Mouse (Mus musculus): ENCODE data around the gene Cd24a. TPM values are rescaled to one million over a fixed set of nuclear protein-coding genes. Genes with fewer than 3 reads are reported as not detected.

The Cd24a gene
- 4.6 TPM for polyA plus RNA-seq (2014; fragmentation: Illumina TruSeq; extraction: RNeasy Lipid Tissue Mini Kit (QIAGEN cat#74804); ENCODE audit: low read depth, low replicate concordance)

DNA sequence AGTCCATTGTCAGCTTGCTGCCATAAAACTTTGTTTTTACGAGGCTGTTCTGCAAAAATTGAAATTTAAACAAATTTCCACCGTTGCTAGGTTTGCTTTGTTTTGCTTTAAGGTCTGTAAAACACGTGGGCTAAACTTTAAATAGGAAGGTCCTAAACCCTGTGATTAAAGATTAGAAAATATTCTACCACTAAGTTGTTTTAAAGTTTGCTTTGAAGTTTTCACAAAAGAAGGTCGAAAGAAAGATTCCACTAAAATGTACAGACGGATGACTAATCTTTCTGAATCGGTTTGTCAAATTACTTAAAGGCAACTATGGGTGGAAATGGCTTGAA lies at the start of gene Cd24a:
TSS of gene Cd24a (plus strand) at position 288 of the 335 bp plus-strand sequence.

DNA sequence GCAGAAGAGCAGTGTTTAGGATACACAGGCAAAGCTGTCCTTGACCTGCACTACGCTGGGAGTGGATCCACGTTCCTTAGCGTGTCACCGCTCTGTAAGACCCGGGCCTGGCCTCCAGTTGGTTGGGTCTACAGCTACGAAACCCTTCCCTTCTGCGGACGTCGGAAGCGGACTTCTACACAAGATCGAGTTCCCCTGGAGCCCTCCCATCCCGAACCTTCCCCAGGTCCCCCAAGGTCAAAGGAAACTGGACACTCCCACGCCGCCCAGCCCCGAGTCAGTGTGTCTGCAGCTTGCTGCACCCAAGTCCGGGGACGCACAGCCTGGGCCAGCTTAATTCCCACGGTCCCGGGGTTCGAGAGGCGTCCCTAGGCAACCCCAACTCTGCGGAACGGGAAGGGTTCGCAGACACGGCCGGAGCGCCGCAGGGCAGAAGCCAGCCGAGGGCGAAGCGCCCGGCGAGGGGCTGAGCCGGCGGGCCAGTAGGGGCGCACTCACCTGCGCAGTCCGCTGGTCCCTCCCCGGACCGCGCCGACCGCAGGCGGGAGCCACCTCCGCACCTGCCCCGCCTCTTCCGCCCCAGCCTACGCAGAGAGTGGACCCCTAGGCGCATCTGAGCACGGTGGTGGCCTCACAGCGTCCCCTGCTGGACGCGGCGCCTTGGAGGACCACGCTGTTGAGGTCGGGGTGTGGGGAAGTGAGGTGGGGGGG lies 37.5 kb upstream of the Cd24a start, which contains the start of gene 1700021F05Rik:
TSS of gene 1700021F05Rik (minus strand) at position 553 of the 711 bp plus-strand sequence.

Other genes starting within 250 kb of the Cd24a start
- 4.0 TPM for gene Bend3, start 99.5 kb upstream of the Cd24a start, polyA plus RNA-seq (2014; fragmentation: Illumina TruSeq; extraction: RNeasy Lipid Tissue Mini Kit (QIAGEN cat#74804); ENCODE audit: low read depth, low replicate concordance)
- gene Gm9803, start 54.2 kb upstream of the Cd24a start, polyA plus RNA-seq (2014; fragmentation: Illumina TruSeq; extraction: RNeasy Lipid Tissue Mini Kit (QIAGEN cat#74804); ENCODE audit: low read depth, low replicate concordance): 11.0 TPM
- gene 1700021F05Rik, start 37.3 kb upstream of the Cd24a start, polyA plus RNA-seq (2014; fragmentation: Illumina TruSeq; extraction: RNeasy Lipid Tissue Mini Kit (QIAGEN cat#74804); ENCODE audit: low read depth, low replicate concordance): 131 TPM